Mouse (Mus musculus) kidney, embryonic 14.5 days (tissue): Measurements from ENCODE around the gene Gtpbp1. TPM values are rescaled to one million over a fixed set of nuclear protein-coding genes. Genes with fewer than 3 reads are reported as not detected.

ENCODE experiments used
- ATAC-seq: fragments of 200-750 bp; cut with Nextera tagmentation; 2 replicates; pipeline ENCODE4 v1.8.0; 2017; ENCODE audit warnings: moderate number of reproducible peaks, mild to moderate bottlenecking, moderate TSS enrichment, moderate library complexity; ENCODE audit not compliant: low FRiP score, low TSS enrichment
- H3K27ac ChIP-seq: fragments of 300-500 bp; sonication (generic); 2 replicates; pipeline ENCODE4 v1.5.1; 2014; ENCODE audit warnings: low read depth, mild to moderate bottlenecking, low read length, moderate library complexity, mixed read lengths
- H3K27me3 ChIP-seq: fragments of 300-500 bp; sonication (generic); 2 replicates; pipeline ENCODE4 v1.6.1; 2014; ENCODE audit warnings: mild to moderate bottlenecking, low read length; ENCODE audit not compliant: control insufficient read depth, insufficient read depth
- H3K36me3 ChIP-seq: fragments of 300-500 bp; sonication (generic); 2 replicates; pipeline ENCODE4 v1.6.1; 2014; ENCODE audit warnings: low read length, mixed read lengths; ENCODE audit not compliant: control insufficient read depth, insufficient read depth
- H3K4me1 ChIP-seq: fragments of 300-500 bp; sonication (generic); 2 replicates; pipeline ENCODE4 v1.6.1; 2014; ENCODE audit warnings: low read length, mixed read lengths; ENCODE audit not compliant: control insufficient read depth, insufficient read depth
- H3K4me2 ChIP-seq: fragments of 300-500 bp; sonication (generic); replicated peaks from 2 replicates; pipeline ENCODE4 v1.6.1; 2014; ENCODE audit warnings: low read depth, mild to moderate bottlenecking, low read length
- H3K4me3 ChIP-seq: fragments of 300-500 bp; sonication (generic); 2 replicates; pipeline ENCODE4 v1.5.1; 2014; ENCODE audit warnings: mild to moderate bottlenecking, low read length
- H3K9ac ChIP-seq: fragments of 300-500 bp; sonication (generic); 2 replicates; pipeline ENCODE4 v1.6.1; 2014; ENCODE audit warnings: low read depth, mild to moderate bottlenecking, low read length, moderate library complexity
- H3K9me3 ChIP-seq: fragments of 300-500 bp; sonication (generic); 2 replicates; pipeline ENCODE4 v1.6.1; 2016; ENCODE audit warnings: low read length; ENCODE audit not compliant: control insufficient read depth
- WGBS: fragments of 180-500 bp; shearing (Covaris S2); extraction: QIAGEN DNeasy Blood & Tissue Kit; methylation state at CpG from one replicate; pipeline ENCODE4 v1.1.7; 2014; 5-methylcytosine and 5-hydroxymethylcytosine counted together
- polyA plus RNA-seq: library from polyadenylated mRNA; unstranded; fragments of >200 nt; fragmentation: Nextera tagmentation; extraction: Ambion mirVana; gene quantifications from 2 replicates; pipeline ENCODE4 v1.2.1, GENCODE M21; 2014

Gene Gtpbp1
- polyA plus RNA-seq, 1 experiment from 2014 or later: 31.6 TPM

- H3K36me3 ChIP-seq: no peaks in the 10 kb centered on the region
- H3K27ac ChIP-seq: peak overlapping the region; percentile 92
- H3K4me2 ChIP-seq: peak overlapping the region; percentile 73
- peak overlapping the region; percentile 90; the same call in 1 of the 2 replicates for H3K9ac ChIP-seq
- H3K4me3 ChIP-seq: peak overlapping the region; percentile 87
- WGBS: 3% methylated on average over 8 of the region's 8 CpGs
- no peaks in the 10 kb centered on the region for H3K9me3 ChIP-seq
- ATAC-seq: no peak
- H3K4me1 ChIP-seq: peaks cover 50% of the 10 kb centered on the region
- H3K27me3 ChIP-seq: no peaks in the 10 kb centered on the region
These were observed 2.2 kb upstream of the Gtpbp1 start for GRCm38 (mm10) chr15:79688268-79688956.

- H3K4me1 ChIP-seq: peaks cover 36% of the 10 kb centered on the region
- H3K9ac ChIP-seq: no peak overlapping the region
- H3K9me3 ChIP-seq: no peaks in the 10 kb centered on the region
- H3K36me3 ChIP-seq: no peaks in the 10 kb centered on the region
- no peak overlapping the region for H3K27ac ChIP-seq
- H3K4me2 ChIP-seq: peak overlapping the region; percentile 71
- no peak for ATAC-seq
- peak overlapping the region; percentile 78 for H3K4me3 ChIP-seq
- WGBS: 12% methylated on average over 24 of the region's 24 CpGs
- no peaks in the 10 kb centered on the region for H3K27me3 ChIP-seq
These were observed 801 bp upstream of the Gtpbp1 start for GRCm38 (mm10) chr15:79689662-79690425.

GRCm38 (mm10) chr15:79691023-79691508, 421 bp downstream of the Gtpbp1 start:
- H3K36me3 ChIP-seq: peaks cover under 1% of the 10 kb centered on the region; the same call in 1 of the 2 replicates
- no peaks in the 10 kb centered on the region for H3K9me3 ChIP-seq
- H3K4me2 ChIP-seq: peak overlapping the region; percentile 99
- peak overlapping the region; percentile 78 for H3K4me3 ChIP-seq
- peak; percentile 12; the same call in 1 of the 2 replicates for ATAC-seq
- H3K27me3 ChIP-seq: no peaks in the 10 kb centered on the region
- under 1% methylated on average over 39 of the region's 53 CpGs for WGBS
- H3K27ac ChIP-seq: peak overlapping the region; percentile 44; the same call in 1 of the 2 replicates
- H3K9ac ChIP-seq: peak overlapping the region; percentile 89
- peaks cover 24% of the 10 kb centered on the region for H3K4me1 ChIP-seq

- H3K36me3 ChIP-seq: peaks cover 6% of the 10 kb centered on the region; the same call in 1 of the 2 replicates
- no peak overlapping the region for H3K4me2 ChIP-seq
- WGBS: 54% methylated on average over 5 of the region's 5 CpGs
- no peak for ATAC-seq
- peaks cover 27% of the 10 kb centered on the region for H3K4me1 ChIP-seq
- H3K9ac ChIP-seq: peak overlapping the region; percentile 89; the same call in 1 of the 2 replicates
- no peak overlapping the region; the same call in 1 of the 2 replicates for H3K4me3 ChIP-seq
- no peaks in the 10 kb centered on the region for H3K9me3 ChIP-seq
- no peak overlapping the region for H3K27ac ChIP-seq
- H3K27me3 ChIP-seq: no peaks in the 10 kb centered on the region
These were observed 1.7 kb downstream of the Gtpbp1 start for GRCm38 (mm10) chr15:79692334-79692733.

GRCm38 (mm10) chr15:79693740-79694139, 3.1 kb downstream of the Gtpbp1 start:
- Histone ChIP-seq H3K4me1 (peaks cover 33% of the 10 kb centered on the region), H3K36me3 (peaks cover 6% of the 10 kb centered on the region; the same call in 1 of the 2 replicates), H3K27ac (no peak overlapping the region), H3K4me2 (no peak overlapping the region; the same call in 1 of the 2 replicates), H3K27me3 (no peaks in the 10 kb centered on the region), H3K9ac (no peak overlapping the region), H3K4me3 (no peak overlapping the region), H3K9me3 (no peaks in the 10 kb centered on the region)
- ATAC-seq: no peak
- 63% methylated on average over 11 of the region's 11 CpGs for WGBS

GRCm38 (mm10) chr15:79694512-79694911, 3.9 kb downstream of the Gtpbp1 start:
- Histone ChIP-seq H3K4me2 (no peak overlapping the region), H3K27me3 (no peaks in the 10 kb centered on the region), H3K27ac (no peak overlapping the region), H3K36me3 (peaks cover 6% of the 10 kb centered on the region; the same call in 1 of the 2 replicates), H3K9me3 (no peaks in the 10 kb centered on the region), H3K4me1 (peaks cover 28% of the 10 kb centered on the region), H3K4me3 (no peak overlapping the region), H3K9ac (no peak overlapping the region)
- ATAC-seq: no peak
- WGBS: 95% methylated on average over 4 of the region's 4 CpGs

GRCm38 (mm10) chr15:79695516-79695915, 4.9 kb downstream of the Gtpbp1 start:
- no peaks in the 10 kb centered on the region for H3K27me3 ChIP-seq
- peaks cover 6% of the 10 kb centered on the region; the same call in 1 of the 2 replicates for H3K36me3 ChIP-seq

GRCm38 (mm10) chr15:79696508-79696907, 5.9 kb downstream of the Gtpbp1 start:
- no peak overlapping the region for H3K9ac ChIP-seq
- no peak for ATAC-seq
- 79% methylated on average over 2 of the region's 2 CpGs for whole genome bisulfite sequencing

More at GRCm38 (mm10) chr15:79695516-79695915, 4.9 kb downstream of the Gtpbp1 start:
- no peak for ATAC-seq
- Histone ChIP-seq H3K9me3 (no peaks in the 10 kb centered on the region), H3K4me3 (no peak overlapping the region), H3K9ac (no peak overlapping the region), H3K4me1 (peaks cover 23% of the 10 kb centered on the region), H3K27ac (no peak overlapping the region), H3K4me2 (no peak overlapping the region)
- WGBS: 58% methylated on average over 3 of the region's 3 CpGs

More at GRCm38 (mm10) chr15:79696508-79696907, 5.9 kb downstream of the Gtpbp1 start:
- H3K4me2 ChIP-seq: no peak overlapping the region
- H3K9me3 ChIP-seq: no peaks in the 10 kb centered on the region
- no peaks in the 10 kb centered on the region for H3K27me3 ChIP-seq
- no peak overlapping the region for H3K4me3 ChIP-seq
- H3K4me1 ChIP-seq: peaks cover 22% of the 10 kb centered on the region
- H3K27ac ChIP-seq: no peak overlapping the region
- H3K36me3 ChIP-seq: peaks cover 6% of the 10 kb centered on the region; the same call in 1 of the 2 replicates
